Mouse (Mus musculus) MEL (cell line): ENCODE results near the gene Snrnp27.

ENCODE experiments used
- CTCF ChIP-seq, 3 experiments: IDR thresholded peaks in 2 of 3; conservative IDR thresholded peaks in 1 of 3; 2 replicates each; pipeline ENCODE4 v1.5.1; 2011 to 2012; ENCODE audit warnings: low read length in 3 of 3, low read depth in 2 of 3, mild to moderate bottlenecking in 2 of 3, improper control_type of control experiment in 1 of 3, inconsistent platforms in 1 of 3, mixed read lengths in 1 of 3, moderate library complexity in 1 of 3; ENCODE audit not compliant: control insufficient read depth in 1 of 3, insufficient read depth in 1 of 3, poor library complexity in 1 of 3, severe bottlenecking in 1 of 3
- GATA1 ChIP-seq: IDR thresholded peaks from 2 replicates; pipeline ENCODE4 v1.6.1; 2011; ENCODE audit warnings: low read depth, low read length, improper control_type of control experiment
- MAX ChIP-seq: IDR thresholded peaks from 2 replicates; pipeline ENCODE4 v1.6.1; 2011; ENCODE audit warnings: low read length, improper control_type of control experiment
- POLR2A ChIP-seq, 2 experiments: IDR thresholded peaks; 2 replicates each; pipeline ENCODE4 v1.6.1; 2011 to 2012; ENCODE audit warnings: low read length in 2 of 2, mild to moderate bottlenecking in 2 of 2, control low read depth in 1 of 2, improper control_type of control experiment in 1 of 2, low read depth in 1 of 2, moderate library complexity in 1 of 2; ENCODE audit not compliant: control insufficient read depth in 1 of 2, insufficient read depth in 1 of 2, poor library complexity in 1 of 2
- ZNF384 ChIP-seq: IDR thresholded peaks from 2 replicates; pipeline ENCODE4 v1.6.1; 2012; ENCODE audit warnings: low read depth, mild to moderate bottlenecking, inconsistent platforms, low read length, improper control_type of control experiment

- no peak for TF ChIP-seq POLR2A (IDR thresholded peaks at IDR 0.05; ENCODE audit: control insufficient read depth in 1 of 2, insufficient read depth in 1 of 2, low read depth in 1 of 2, low read length in 2 of 2, poor library complexity in 1 of 2)
- TF ChIP-seq CTCF (IDR thresholded peaks at IDR 0.05 in 2 of 3, conservative IDR thresholded peaks at IDR 0.05 in 1 of 3; ENCODE audit: control insufficient read depth in 1 of 3, insufficient read depth in 1 of 3, low read depth in 2 of 3, low read length in 3 of 3, poor library complexity in 1 of 3, severe bottlenecking in 1 of 3): no peak
- no peak for TF ChIP-seq GATA1
- TF ChIP-seq ZNF384: peak; percentile 79
- TF ChIP-seq MAX: peak; percentile 95
Measured at GRCm38 (mm10) chr6:86665076-86665475, 19.2 kb downstream of the Snrnp27 start.
